14 mouse cellular contexts compared by ENCODE assay signal in the genomic region with DNA sequence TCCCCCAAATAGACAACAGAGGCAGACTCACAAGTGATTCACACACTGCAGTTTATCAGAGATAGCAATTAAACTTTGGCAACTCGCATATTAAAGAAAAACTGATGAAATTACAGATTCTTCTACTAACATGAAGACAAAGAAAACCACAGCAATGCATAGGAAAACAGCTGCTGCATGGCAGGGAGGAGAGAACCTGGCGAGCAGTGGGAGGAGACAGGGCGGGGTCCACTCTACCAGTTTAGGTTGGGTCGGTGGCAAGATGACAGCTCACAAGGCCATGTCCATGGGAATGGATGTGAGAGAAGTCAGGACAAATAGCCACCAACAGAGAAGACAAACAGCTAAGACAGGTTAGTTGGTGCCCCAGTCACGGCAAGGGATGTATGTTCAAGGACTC. TPM values are rescaled to one million over a fixed set of nuclear protein-coding genes. Genes with fewer than 3 reads are reported as not detected.
A peak's percentile ranks its signal among the peaks of the same experiment; 100 is the strongest.
DNase-seq lines count a peak whose midpoint lies in the region; ATAC-seq and TF ChIP-seq lines count a peak whose summit lies in the region.
"Had no signal": no experiment of that assay in that cellular context is flagged by ENCODE, and none has a peak within 500 bp of the region (broad histone marks: within the 10 kb centered on the region; RNA-seq: fewer than 3 reads in every experiment).

No protein-coding gene starts in this region.

- H3K4me2 ChIP-seq in hindbrain, embryonic 12.5 days (replicated peaks), result no peak overlapping the region
- H3K4me2 ChIP-seq in hindbrain, embryonic 16.5 days (ENCODE audit: low read length), result no peak overlapping the region

- DNase-seq in testis, postnatal 10 days (ENCODE audit: low spot score), result no peak
- no peak for DNase-seq in ovary, postnatal 10 days (ENCODE audit: low spot score)
- no peak for DNase-seq in left cerebral cortex, adult 2 months (ENCODE audit: extremely low spot score in 1 of 2, low spot score in 2 of 2)
- DNase-seq: adrenal gland, postnatal 10 days; gastrocnemius, postnatal 14 days; kidney, postnatal 14 days had no signal

- H3K27me3 ChIP-seq in hindbrain, embryonic 12.5 days, result no peaks in the 10 kb centered on the region
- H3K27me3 ChIP-seq in hindbrain, embryonic 16.5 days (replicated peaks; ENCODE audit: control insufficient read depth, insufficient read depth, low read length), result no peaks in the 10 kb centered on the region
- no peaks in the 10 kb centered on the region for H3K27me3 ChIP-seq in testis, adult 2 months (ENCODE audit: control insufficient read depth, insufficient read depth, low read length)

- intact Hi-C loops in left cerebral cortex, adult 2 months (cut with DNase I), result no loop called here

- ATAC-seq in hindbrain, embryonic 12.5 days (ENCODE audit: low FRiP score), result no peak
- ATAC-seq in hindbrain, embryonic 16.5 days, result no peak

- H3K27ac ChIP-seq in hindbrain, embryonic 12.5 days, result peak overlapping the region; percentile 52
- H3K27ac ChIP-seq in hindbrain, embryonic 16.5 days (ENCODE audit: low read depth, low read length), result no peak overlapping the region
- 0 out of 2 replicates have a peak overlapping the region, but pooled peaks have one; percentile 69 for H3K27ac ChIP-seq in testis, adult 2 months (ENCODE audit: control insufficient read depth, insufficient read depth, low read depth, low read length)
- H3K27ac ChIP-seq in macrophage, result 0 out of 2 replicates have a peak overlapping the region, but pooled peaks have one; percentile 27
- H3K27ac ChIP-seq in left cerebral cortex, adult 2 months, result no peak overlapping the region

- TF ChIP-seq CTCF in testis, adult 2 months (IDR thresholded peaks at IDR 0.05; ENCODE audit: control insufficient read depth, insufficient read depth, insufficient replicate concordance, low read depth, low read length), result no peak
- no peak for TF ChIP-seq CTCF in left cerebral cortex, adult 2 months (IDR thresholded peaks at IDR 0.05)

- no peak overlapping the region for H3K9ac ChIP-seq in hindbrain, embryonic 12.5 days
- no peak overlapping the region for H3K9ac ChIP-seq in hindbrain, embryonic 16.5 days (ENCODE audit: low read depth, low read length)

- TF ChIP-seq POLR2A in testis, adult 2 months (IDR thresholded peaks at IDR 0.05; ENCODE audit: control insufficient read depth, low read depth, low read length), result no peak

- WGBS in hindbrain, embryonic 12.5 days, result 75% methylated on average over 5 of the region's 5 CpGs
- whole genome bisulfite sequencing in hindbrain, embryonic 16.5 days, result 75% methylated on average over 5 of the region's 5 CpGs
- WGBS in macrophage (ENCODE audit: missing documents), result 90% methylated on average over 5 of the region's 5 CpGs

- no peaks in the 10 kb centered on the region for H3K79me2 ChIP-seq in macrophage (ENCODE audit: inconsistent target)

- H3K36me3 ChIP-seq in hindbrain, embryonic 12.5 days, result peaks cover 29% of the 10 kb centered on the region
- H3K36me3 ChIP-seq in hindbrain, embryonic 16.5 days (ENCODE audit: control insufficient read depth, insufficient read depth, low read length), result peaks cover 14% of the 10 kb centered on the region; the same call in 1 of the 2 replicates
- H3K36me3 ChIP-seq in testis, adult 2 months (ENCODE audit: control insufficient read depth, insufficient read depth, low read length), result no peaks in the 10 kb centered on the region; the same call in none of the 2 replicates
- H3K36me3 ChIP-seq in macrophage (ENCODE audit: inconsistent target), result peaks cover 21% of the 10 kb centered on the region

- no peaks in the 10 kb centered on the region for H3K9me3 ChIP-seq in hindbrain, embryonic 12.5 days (replicated peaks)
- H3K9me3 ChIP-seq in hindbrain, embryonic 16.5 days (ENCODE audit: control insufficient read depth, low read length), result no peaks in the 10 kb centered on the region

- H3K4me3 ChIP-seq in hindbrain, embryonic 12.5 days, result no peak overlapping the region
- no peak overlapping the region for H3K4me3 ChIP-seq in hindbrain, embryonic 16.5 days (ENCODE audit: low read length)
- no peak overlapping the region for H3K4me3 ChIP-seq in testis, adult 2 months (ENCODE audit: control insufficient read depth, low read depth, low read length)
- no peak overlapping the region for H3K4me3 ChIP-seq in macrophage (ENCODE audit: inconsistent target)
- H3K4me3 ChIP-seq in left cerebral cortex, adult 2 months, result no peak overlapping the region

- H3K4me1 ChIP-seq in hindbrain, embryonic 12.5 days, result peaks cover 8% of the 10 kb centered on the region; the same call in 1 of the 2 replicates
- H3K4me1 ChIP-seq in hindbrain, embryonic 16.5 days (ENCODE audit: control insufficient read depth, insufficient read depth, low read depth, low read length), result 0 out of 2 replicates have a peak, but pooled peaks cover 2% of the 10 kb centered on the region
- no peaks in the 10 kb centered on the region; the same call in 1 of the 2 replicates for H3K4me1 ChIP-seq in testis, adult 2 months (ENCODE audit: control insufficient read depth, insufficient read depth, low read length)

RNA-seq across cellular contexts. Expression of gene Cldn22, which starts 28.5 kb away (rescaled TPM):
- not detected in 2 replicates for polyA plus RNA-seq in hindbrain, embryonic 12.5 days (2016; fragmentation: Nextera tagmentation; extraction: Ambion mirVana)
- not detected in 2 replicates for polyA plus RNA-seq in hindbrain, embryonic 16.5 days (2015; fragmentation: Nextera tagmentation; extraction: Ambion mirVana)
- polyA plus RNA-seq in testis, adult 2 months (2012; rRNA removed), result 0.16 and 0.35 TPM in 2 replicates
- not detected for total RNA-seq in macrophage (2018; cell fraction: chromatin; rRNA removed)
- not detected for total RNA-seq in macrophage (2018; cell fraction: cytosol; rRNA removed)
- not detected for total RNA-seq in macrophage (2018; cell fraction: nucleus; rRNA removed)
- polyA plus RNA-seq in macrophage (2018), result not detected in 3 replicates
- under 1 TPM in 1 of 2 experiments, not detected in 1; 0.58 TPM for total RNA-seq in left cerebral cortex, adult 2 months (2021)
- total RNA-seq: hematopoietic stem cell, adult 5-6 weeks had no signal
- polyA plus RNA-seq: forebrain, embryonic 11.5 days had no signal

RNA-seq across cellular contexts. Expression of gene Cldn24, which starts 30.8 kb away (rescaled TPM):
- 0.40 TPM in 1 of 2 replicates, not detected in the other for polyA plus RNA-seq in hindbrain, embryonic 12.5 days (2016; fragmentation: Nextera tagmentation; extraction: Ambion mirVana)
- polyA plus RNA-seq in hindbrain, embryonic 16.5 days (2015; fragmentation: Nextera tagmentation; extraction: Ambion mirVana), result not detected in 2 replicates
- 0.52 and 0.59 TPM in 2 replicates for polyA plus RNA-seq in testis, adult 2 months (2012; rRNA removed)
- not detected for total RNA-seq in macrophage (2018; cell fraction: chromatin; rRNA removed)
- not detected for total RNA-seq in macrophage (2018; cell fraction: cytosol; rRNA removed)
- not detected for total RNA-seq in macrophage (2018; cell fraction: nucleus; rRNA removed)
- not detected in 3 replicates for polyA plus RNA-seq in macrophage (2018)
- total RNA-seq in left cerebral cortex, adult 2 months (2021), result not detected
- total RNA-seq: adrenal gland, postnatal 10 days; gastrocnemius, postnatal 14 days; hematopoietic stem cell, adult 5-6 weeks; left cerebral cortex, postnatal 25 days had no signal
- polyA plus RNA-seq: forebrain, embryonic 11.5 days; spleen, adult 2 months had no signal

Comparison
In these comparisons a context has a peak if more than half of its experiments do, and no peak if none do; other contexts are left out.
1. H3K27ac ChIP-seq: peak in hindbrain, embryonic 12.5 days (single experiment), testis, adult 2 months (single experiment) and macrophage (single experiment); none in hindbrain, embryonic 16.5 days (single experiment) and left cerebral cortex, adult 2 months (single experiment).